Mouse (Mus musculus) WW6 (cell line): Measurements from ENCODE around the gene Vegfa.
"Not testable (repeated sequence)": the region's sequence is repeated elsewhere in the genome, so short reads cannot be mapped to it uniquely, and the experiment has no call there.

ENCODE experiments used
- DNase-seq: peaks from one replicate; pipeline ENCODE4 v3.0.0-alpha.2; 2013; ENCODE audit warnings: low read depth, low spot score

Vegfa gene

DNA sequence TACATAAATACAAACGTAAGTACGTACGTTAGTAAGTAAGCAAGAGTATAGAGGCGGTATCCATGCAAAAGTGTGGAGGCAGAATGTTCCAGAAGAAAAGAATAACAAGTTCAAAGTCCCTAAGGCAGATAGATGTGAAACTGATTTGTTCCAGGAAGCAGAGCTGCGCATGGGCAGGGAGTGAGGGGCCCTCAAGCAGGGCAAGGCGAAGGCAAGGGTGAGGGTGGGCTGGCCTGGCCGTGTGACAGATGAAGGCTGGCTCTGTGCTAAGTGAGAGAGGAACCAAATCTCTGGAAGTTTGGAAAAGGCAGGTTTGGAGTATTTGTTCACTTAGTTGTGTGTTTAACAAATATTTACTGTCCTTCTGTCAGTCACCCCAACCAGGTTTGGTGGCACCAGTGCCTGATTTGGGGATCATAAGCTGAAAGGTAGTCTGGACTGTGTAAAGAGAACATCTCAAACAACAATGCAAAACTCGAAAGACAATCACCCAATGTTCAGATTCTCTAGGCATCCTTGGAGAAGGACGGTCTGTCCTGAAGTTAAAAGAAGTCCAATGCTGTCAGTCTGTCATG is 32.7 kb downstream of the Vegfa start:
- no peak for DNase-seq

DNA sequence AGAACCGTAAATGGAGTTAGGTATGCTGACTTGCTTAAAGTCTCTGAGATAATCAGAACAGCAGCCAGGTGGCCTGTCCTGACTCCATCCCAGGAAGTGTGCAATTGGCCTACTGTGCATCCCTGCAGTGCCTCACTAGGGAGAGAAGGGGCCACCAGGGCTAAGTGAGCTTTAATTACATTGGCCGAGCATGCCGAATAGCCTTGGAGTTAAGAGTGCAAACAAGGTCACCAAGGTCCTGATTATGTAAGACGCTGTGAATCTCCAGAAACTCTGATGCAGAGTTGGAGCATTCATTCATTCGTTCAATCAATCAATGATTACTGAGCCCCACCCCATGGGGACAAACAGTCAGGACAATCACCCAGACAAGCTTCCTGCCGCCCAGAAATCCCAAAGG is 33.8 kb downstream of the Vegfa start:
- no peak for DNase-seq

DNA sequence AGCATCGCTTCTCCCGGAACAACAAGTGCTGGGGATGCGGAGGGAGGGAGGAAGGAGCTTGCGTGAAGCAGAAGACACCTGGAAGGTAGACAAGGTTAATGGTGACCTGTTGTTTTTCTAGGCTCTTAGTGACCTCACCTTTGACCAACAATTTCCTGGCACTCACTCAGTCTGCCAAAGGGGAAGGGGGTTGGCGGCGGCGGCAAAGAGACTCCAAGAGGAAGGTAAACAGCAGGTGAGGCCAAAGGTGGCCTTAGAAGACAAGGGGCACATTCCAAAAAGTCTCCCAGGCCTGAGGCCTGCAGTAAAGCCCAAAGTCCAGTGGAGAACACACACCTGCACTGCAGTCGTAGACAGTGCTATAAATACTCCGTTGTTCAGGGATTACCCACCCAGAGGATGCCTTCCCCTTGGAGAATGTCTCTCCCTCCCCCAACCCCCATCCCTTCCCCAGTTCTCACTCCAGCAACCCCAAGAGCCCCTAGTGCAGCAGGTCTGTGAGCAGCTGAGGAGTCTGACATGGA is 35.2 kb downstream of the Vegfa start:
- no peak for DNase-seq

DNA sequence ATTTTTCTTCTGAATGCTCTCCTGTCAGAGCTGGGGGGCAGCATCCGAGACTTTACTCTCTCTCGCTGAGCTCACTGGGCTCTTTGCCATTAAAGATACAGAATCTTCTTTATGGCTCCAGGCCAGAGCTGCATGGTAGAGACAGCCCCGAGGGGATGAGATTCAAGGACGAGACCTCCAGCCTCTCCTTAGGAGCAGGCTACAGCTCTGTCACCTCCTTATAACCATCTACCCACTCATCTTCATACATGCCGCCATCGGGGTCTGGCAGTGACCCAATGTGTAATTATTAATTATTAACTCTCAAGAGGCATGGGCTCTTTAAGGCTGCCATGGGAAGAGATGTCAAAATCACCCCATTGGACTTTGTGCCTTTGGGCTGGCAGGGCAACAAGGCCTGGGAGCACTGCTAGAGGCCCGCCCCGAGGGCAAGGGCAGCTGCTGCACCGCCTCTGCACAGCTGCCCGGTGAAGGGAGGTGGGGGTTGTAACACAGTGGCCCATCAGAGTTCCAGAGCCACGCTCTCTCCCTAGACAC is 37.8 kb downstream of the Vegfa start:
- no peak for DNase-seq

DNA sequence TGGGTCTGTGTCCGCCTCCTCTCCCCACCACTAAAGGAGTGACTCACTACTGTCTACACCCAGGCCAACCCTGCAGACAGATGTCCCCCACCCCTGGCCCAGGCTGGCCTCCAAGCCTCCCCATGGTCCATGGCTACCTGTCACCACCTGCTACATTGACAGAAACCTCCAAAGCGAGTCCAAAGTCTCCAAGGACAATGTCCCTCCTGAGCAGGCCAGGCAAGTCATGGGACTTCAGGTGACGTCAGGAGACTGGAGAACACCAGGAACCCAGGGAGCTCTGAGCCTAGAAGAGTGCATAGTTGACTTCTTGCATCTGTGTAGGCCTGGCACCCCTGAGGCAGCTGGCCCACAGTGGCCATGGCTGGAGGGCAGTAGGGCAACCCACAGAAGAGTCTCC is 45.3 kb downstream of the Vegfa start:
- no peak for DNase-seq

DNA sequence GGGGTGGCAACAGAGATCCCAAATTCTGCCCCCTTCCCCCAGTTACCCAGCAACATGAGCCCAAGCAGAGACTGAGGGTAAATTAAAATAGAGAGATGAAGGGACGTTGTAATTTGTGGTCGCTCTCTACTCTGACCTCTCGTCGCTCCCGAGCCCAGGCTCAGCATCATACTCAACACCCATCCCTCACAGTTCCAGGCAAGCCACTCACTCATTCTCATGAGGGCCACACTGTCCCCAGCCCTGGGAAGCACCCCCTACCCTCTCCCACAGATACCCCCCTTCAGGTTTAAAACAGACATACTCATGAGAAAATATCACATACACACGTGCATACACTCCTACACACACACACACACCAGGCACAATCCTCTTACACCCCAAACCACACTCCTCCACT is 45.8 kb downstream of the Vegfa start:
- no peak for DNase-seq

DNA sequence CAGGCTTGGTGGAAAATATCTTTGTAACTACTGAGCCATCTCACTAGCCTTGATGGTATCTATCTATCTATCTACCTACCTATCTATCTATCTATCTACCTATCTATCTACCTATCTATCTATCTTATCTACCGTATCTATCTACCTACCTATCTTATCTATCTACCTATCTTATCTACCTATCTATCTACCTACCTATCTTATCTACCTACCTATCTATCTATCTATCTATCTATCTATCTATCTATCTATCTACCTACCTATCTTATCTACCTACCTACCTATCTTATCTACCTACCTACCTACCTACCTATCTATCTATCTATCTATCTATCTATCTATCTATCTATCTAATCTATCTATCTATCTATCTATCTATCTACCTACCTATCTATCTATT is 49.0 kb downstream of the Vegfa start:
- DNase-seq = not testable (repeated sequence)

DNA sequence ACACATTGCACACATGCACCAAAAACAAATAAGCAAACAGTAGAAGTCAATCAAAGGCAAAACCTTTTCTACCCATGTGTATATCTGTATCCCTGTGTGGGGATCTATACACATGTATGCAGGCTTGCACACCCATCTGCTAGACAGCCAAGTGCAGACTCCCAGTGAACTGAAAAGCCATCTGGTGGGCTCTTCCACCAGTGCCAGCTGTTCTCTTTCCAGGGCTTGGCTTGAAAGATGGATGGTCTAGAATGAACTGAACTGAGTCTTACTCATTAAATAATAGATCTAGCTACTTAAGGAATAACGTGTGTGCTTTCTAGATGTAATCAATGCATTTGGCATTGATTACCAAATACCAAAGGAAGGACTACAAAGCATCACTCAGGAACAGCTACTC is 50.3 kb downstream of the Vegfa start:
- DNase-seq = no peak

DNA sequence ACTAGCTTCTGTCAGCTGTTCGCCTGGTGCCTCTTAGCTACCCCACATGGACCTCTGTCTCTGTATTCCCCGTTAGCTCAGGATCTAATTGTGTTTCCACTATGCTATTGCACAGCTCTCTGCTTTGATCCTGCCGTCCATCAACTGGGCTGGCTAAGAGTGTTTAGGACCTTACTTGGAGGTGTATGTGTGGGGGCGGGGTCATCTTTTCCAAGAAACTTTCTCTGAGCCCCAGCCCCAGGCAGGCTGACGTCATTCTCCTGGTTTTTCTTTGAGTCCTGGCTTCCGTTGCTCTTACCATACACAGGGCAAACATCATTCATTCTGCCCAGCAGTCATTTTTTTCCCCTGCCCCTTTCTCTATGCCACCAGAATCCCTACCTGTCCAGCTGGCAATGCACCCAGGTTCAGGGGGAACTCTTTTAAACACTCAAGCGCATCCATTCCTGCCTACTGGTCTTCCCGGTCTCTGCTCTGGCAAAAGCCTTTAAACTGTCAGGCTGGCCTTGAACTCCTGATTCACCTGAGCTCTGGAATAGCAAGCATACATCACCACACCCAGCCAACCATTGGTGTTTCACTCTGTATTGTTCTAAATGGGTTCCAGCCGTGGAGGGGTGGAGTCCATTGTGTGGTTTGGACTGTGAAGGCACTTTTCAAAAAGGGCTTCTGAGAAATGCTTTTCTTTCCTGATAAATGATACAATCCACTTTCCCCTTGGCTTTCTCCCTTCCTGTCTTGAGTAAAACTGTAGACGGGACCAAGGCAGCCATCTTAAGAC is 53.0 kb downstream of the Vegfa start:
- no peak for DNase-seq

DNA sequence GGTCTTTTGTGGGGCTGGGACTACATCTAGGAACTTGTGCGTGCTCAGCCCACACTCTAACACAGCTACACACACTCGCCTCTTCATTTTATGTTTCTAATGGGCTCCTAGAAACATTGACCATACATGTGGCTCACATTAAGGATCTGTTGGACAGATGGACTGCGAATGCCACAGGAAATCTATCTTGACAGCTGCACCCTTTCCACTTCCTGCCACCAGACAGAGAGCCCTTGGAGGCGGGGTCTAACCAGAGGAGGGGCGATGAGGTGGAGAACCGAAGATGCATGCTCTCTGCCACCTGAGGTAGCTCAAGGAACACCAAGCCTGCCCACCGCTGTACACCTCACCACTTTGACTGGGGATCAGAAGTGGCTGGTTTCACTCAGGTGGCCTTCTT is 57.7 kb downstream of the Vegfa start:
- DNase-seq = no peak

DNA sequence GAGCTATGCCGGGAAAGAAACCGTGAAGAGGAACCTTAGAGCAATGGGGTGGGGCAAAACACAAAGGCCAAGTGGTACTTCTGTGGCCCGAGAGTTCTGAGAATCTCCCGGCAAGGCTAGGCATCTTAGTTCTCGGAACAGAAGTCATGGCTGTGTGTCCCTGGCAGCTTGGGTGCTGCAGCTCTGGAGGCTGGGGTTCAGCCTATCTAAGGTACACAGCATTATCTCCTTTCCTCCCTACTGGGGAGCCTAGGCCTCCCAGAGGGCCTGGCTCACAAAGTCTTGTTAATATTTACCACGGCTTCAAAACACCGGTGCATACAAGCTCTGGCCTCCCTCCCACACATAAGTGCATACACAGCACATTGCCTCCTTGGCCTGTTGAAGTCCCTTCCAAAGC is 59.0 kb downstream of the Vegfa start:
- no peak for DNase-seq

DNA sequence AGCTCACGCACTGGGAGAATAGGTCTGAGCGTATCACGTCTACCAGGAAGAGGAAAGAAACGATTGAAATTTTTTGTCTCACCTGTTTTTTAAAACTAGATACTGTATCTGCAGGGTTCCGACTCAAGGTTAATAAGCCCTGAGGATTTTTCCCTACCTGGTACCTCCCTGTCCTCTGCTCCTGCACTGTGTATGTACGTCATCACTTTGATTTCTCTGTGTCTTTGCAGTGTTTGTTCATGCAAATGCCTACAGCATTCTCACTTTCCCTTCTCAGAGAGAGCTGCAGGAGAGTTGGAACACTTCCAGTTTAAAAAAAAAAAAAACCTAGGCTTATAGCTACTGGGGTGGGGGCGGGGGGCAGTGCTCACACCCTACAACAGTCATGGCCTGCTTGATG is 59.8 kb downstream of the Vegfa start:
- no peak for DNase-seq

DNA sequence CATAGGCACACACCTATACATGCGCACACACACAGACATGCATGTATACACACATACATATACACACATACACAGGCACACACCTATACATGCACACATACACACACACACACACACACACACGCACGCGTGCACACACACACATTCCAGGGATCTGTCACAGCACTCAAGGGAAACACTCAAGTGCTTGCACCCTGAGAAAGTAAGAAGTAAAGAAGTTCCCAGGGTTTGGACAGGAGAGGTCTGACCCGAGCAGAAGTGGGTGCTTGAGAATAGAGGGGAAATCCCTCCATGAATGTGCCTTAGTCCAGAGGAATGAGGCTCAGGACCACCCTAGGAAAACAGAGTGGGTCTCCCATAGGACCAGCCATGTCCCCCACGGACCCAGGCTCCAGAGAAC is 60.4 kb downstream of the Vegfa start:
- DNase-seq = no peak

DNA sequence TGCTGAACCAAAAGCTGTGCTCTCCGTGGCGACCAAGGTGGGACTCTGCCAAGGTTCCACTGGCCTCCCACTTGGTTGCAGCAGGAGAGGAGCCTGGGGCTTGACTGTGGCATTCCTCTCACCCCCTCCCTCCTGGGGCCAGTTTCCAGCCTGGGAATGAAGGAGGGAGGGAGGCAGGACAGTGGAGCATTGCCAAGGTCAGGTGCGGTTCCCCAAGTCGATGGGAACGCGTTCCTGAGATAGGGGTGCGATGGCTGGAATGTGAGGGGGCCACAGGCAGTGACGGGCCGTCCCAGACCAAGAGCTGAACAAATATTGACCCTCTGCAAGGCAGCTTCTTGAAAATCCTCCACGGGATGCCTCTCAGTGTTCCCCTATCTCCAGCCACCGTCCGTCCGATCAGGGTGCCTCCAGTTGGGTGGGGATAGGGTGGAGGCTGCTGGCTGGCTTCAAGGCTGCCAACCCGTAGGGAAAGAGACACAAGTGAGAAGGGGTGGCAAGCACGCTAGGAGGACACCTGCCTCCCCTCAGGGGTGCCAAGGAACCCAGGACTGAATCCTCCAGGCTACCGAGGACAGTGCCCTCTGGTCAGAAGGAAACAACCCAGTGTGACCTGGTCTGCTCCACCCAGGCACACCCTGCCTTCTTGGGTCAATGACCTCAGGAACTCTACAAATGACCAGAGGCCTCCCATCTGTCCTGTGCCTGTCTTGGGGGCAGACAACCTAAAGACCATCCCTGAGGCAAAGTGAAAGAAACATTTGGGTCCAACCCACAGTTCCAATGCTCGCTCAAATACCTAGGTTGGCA is 61.2 kb downstream of the Vegfa start:
- no peak for DNase-seq

DNA sequence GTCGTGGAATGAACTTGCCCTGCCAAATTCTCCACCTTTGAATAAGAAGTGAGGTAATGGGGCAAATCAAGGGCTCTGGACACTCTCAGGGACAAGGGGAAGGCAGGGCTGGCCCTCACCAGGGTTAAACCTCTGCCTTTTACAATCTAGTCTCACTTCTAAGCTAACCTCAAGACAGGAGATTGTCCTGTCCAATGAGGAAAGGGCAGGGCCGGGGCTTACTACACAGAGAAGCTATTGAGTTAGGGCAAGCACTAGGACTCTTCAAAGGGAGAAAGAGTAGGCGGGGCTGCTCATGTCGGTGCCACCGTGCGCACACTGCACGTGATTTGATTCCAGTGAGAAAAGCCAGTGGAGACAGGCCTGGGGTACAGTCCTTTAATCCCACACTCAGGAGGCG is 62.6 kb downstream of the Vegfa start:
- no peak for DNase-seq

DNA sequence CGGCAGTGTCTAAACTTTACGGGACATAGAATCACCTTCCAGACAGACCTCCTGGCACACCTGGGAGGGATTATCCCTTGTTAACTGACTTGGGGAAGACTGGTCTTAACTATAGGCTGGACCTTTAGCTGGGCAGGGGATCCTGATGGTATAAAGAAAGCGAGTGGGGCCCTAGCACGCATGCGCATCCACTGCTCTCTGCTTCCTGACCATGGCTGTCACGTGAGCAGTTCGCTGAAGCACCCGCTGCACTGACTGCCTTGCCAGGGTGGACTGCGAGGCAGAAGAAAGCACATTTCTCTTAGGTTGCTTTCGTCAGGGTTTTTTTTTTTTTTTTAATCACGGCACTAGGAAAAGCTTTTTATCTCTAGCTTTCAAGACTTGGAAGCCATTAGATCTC is 63.8 kb downstream of the Vegfa start:
- DNase-seq = no peak
